9 mouse cellular contexts compared by ENCODE assay signal in the genomic region with DNA sequence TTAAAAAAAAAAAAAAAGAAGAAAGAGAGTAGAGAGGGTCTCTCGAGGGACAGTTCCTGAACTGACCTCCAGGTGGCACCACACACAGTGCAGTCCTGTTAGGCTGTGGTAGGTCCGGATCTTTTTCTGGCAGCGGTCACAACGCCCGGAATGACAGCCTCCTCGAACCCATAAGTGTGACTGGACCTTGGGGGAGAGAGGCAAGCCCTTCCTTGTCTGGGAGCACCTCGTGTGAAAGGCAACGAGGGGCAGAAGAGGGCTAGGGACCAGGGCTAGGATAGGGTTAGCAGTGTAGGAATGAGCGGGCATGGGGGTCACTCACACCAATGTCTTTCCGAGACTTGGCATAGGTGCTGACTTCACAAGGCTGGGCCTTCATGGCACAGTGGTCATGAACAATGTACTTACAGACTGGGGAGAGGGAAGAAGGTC. TPM values are rescaled to one million over a fixed set of nuclear protein-coding genes. Genes with fewer than 3 reads are reported as not detected.
DNase-seq lines count a peak whose midpoint lies in the region; ATAC-seq and TF ChIP-seq lines count a peak whose summit lies in the region.
"Had no signal": no experiment of that assay in that cellular context is flagged by ENCODE, and none has a peak within 500 bp of the region (broad histone marks: within the 10 kb centered on the region; RNA-seq: fewer than 3 reads in every experiment).

No protein-coding gene starts in this region.

- CTCF ChIA-PET in Patski (lab: Charles Lee) = interaction anchor here (0.6 to 2.7 kb wide), 4 partner anchors 9 to 1265 kb away, joined by 3 to 9 read pairs (median 3); partner anchors contain the start of gene Pym1

- no peaks in the 10 kb centered on the region for H3K27me3 ChIP-seq in Patski
- H3K27me3 ChIP-seq: hindbrain, embryonic 15.5 days had no signal

- in situ Hi-C loops in Patski (cut with MboI; ENCODE audit: low pct_unique_long_range_greater_than_20kb) = loop anchor here (5.0 kb wide), 1 partner anchor 166 kb away; no protein-coding TSS in a partner anchor

- TF ChIP-seq CTCF in Patski (IDR thresholded peaks at IDR 0.05) = peak; percentile 84

- POLR2A ChIA-PET in Patski (lab: Charles Lee) = interaction anchor here (0.6 kb wide), 1 partner anchor 69 kb away, joined by 3 read pairs; no protein-coding TSS in a partner anchor

- no peak for DNase-seq in Patski (ENCODE audit: low read depth, low spot score)
- DNase-seq in cerebellum, adult 9-11 months = peak; percentile 58
- DNase-seq in forelimb bud, embryonic 11.5 days (ENCODE audit: low read depth, low spot score) = peak; percentile 59
- DNase-seq in heart, postnatal 4 days = peak; percentile 88
- peak; percentile 80 to 81 for DNase-seq in layer of hippocampus, postnatal 10 days (ENCODE audit: low spot score in 2 of 2)
- DNase-seq in lung, postnatal 36 days = peak; percentile 88
- DNase-seq in retina, postnatal 1 day = peak; percentile 81
- DNase-seq in urinary bladder, postnatal 10 days (ENCODE audit: low spot score) = peak; percentile 42

- no peak for ATAC-seq in Patski

RNA-seq across cellular contexts. Expression of gene Dgka, which starts 13.6 kb away (rescaled TPM):
- 9.9 TPM for polyA plus RNA-seq in Patski (2021)
- total RNA-seq in heart, postnatal 4 days (2021) = 1 to 10 TPM; 5.3 to 6.5 TPM
- 1 to 10 TPM; 8.0 to 8.2 TPM for total RNA-seq in layer of hippocampus, postnatal 10 days (2021)

RNA-seq across cellular contexts. Expression of gene Pym1, which starts 16.7 kb away (rescaled TPM):
- polyA plus RNA-seq in Patski (2021) = 37.8 TPM
- total RNA-seq in heart, postnatal 4 days (2021) = 10 to 100 TPM; 20.3 to 21.9 TPM
- 10 to 100 TPM; 34.9 to 35.1 TPM for total RNA-seq in layer of hippocampus, postnatal 10 days (2021)

RNA-seq across cellular contexts. Expression of gene Cdk2, which starts 26.2 kb away (rescaled TPM):
- polyA plus RNA-seq in Patski (2021) = 30.2 TPM
- 10 to 100 TPM; 59.2 to 63.1 TPM for total RNA-seq in heart, postnatal 4 days (2021)
- 1 to 10 TPM; 7.9 to 9.6 TPM for total RNA-seq in layer of hippocampus, postnatal 10 days (2021)

RNA-seq across cellular contexts. Expression of gene Pmel, which starts 27.0 kb away (rescaled TPM):
- 1.1 TPM for polyA plus RNA-seq in Patski (2021)
- total RNA-seq in heart, postnatal 4 days (2021) = 1 to 10 TPM; 1.3 to 1.8 TPM
- total RNA-seq in layer of hippocampus, postnatal 10 days (2021) = 1 to 10 TPM in 1 of 2 experiments, under 1 TPM in 1; 0.91 to 1.1 TPM

RNA-seq across cellular contexts. Expression of gene Rab5b, which starts 35.0 kb away (rescaled TPM):
- polyA plus RNA-seq in Patski (2021) = 93.3 TPM
- 10 to 100 TPM; 65.1 to 66.3 TPM for total RNA-seq in heart, postnatal 4 days (2021)
- 100 to 1,000 TPM; 118 to 125 TPM for total RNA-seq in layer of hippocampus, postnatal 10 days (2021)

Comparison
In these comparisons a context has a peak if more than half of its experiments do, and no peak if none do; other contexts are left out.
1. RNA of gene Cdk2, which starts 26.2 kb away (total RNA-seq): 59.2 to 63.1 TPM in heart, postnatal 4 days; 7.9 to 9.6 TPM in layer of hippocampus, postnatal 10 days; every median in the first group is over 4 times any median in the second.